Mouse (Mus musculus) lung, adult 2 months (tissue): ENCODE data around the gene Cyp2c70. TPM values are rescaled to one million over a fixed set of nuclear protein-coding genes. Genes with fewer than 3 reads are reported as not detected.
A peak's percentile ranks its signal among the peaks of the same experiment; 100 is the strongest.
"Not testable (repeated sequence)": the region's sequence is repeated elsewhere in the genome, so short reads cannot be mapped to it uniquely, and the experiment has no call there.

ENCODE experiments used
- DNase-seq: peaks from one replicate; pipeline ENCODE4 v3.0.0; 2022
- H3K4me1 ChIP-seq: fragments of 200-500 bp; 2 replicates; pipeline ENCODE4 v1.6.1; 2011; ENCODE audit warnings: low read length; ENCODE audit not compliant: control insufficient read depth, insufficient read depth
- H3K4me3 ChIP-seq: fragments of 200-500 bp; replicated peaks from 2 replicates; pipeline ENCODE3; 2011; ENCODE audit warnings: low read depth, mild to moderate bottlenecking, control low read depth, low read length; ENCODE audit errors: extremely low read depth
- CTCF ChIP-seq: fragments of 200-500 bp; IDR thresholded peaks from 2 replicates; pipeline ENCODE4 v1.5.1; 2011; ENCODE audit warnings: mild to moderate bottlenecking, low read length, control low read depth; ENCODE audit not compliant: insufficient read depth
- POLR2A ChIP-seq: fragments of 200-500 bp; IDR thresholded peaks from 2 replicates; pipeline ENCODE4 v1.6.1; 2011; ENCODE audit warnings: low read depth, mild to moderate bottlenecking, control low read depth, low read length, borderline replicate concordance; ENCODE audit errors: extremely low read depth
- WGBS: fragments of 180-500 bp; shearing (Covaris S2); methylation state at CpG from one replicate; pipeline ENCODE4 v1.1.7; 2018; 5-methylcytosine and 5-hydroxymethylcytosine counted together
- polyA plus RNA-seq: library from polyadenylated mRNA; depleted of rRNA; stranded (reverse); fragments of >200 nt; gene quantifications from 2 replicates; pipeline ENCODE4 v1.2.3, GENCODE M21; 2012; rRNA removed

The Cyp2c70 gene
- 0.08 and 0.17 TPM in 2 replicates for polyA plus RNA-seq

- no peak within 1 kb of the TSS for H3K4me3 ChIP-seq
- DNase-seq: no peak
- 36% methylated on average over 5 of the region's 5 CpGs for WGBS
- TF ChIP-seq CTCF: no peak
- no peak for TF ChIP-seq POLR2A
- no peaks in the 10 kb centered on the region for H3K4me1 ChIP-seq
Measured at GRCm38 (mm10) chr19:40187160-40187559, at the start of gene Cyp2c70. Gene Cyp2c70, minus strand, starts transcription at chr19:40187333.

GRCm38 (mm10) chr19:40232560-40232959 lies 45.4 kb upstream of the Cyp2c70 start:
- peaks cover 4% of the 10 kb centered on the region for H3K4me1 ChIP-seq
- 92% methylated on average over 2 of the region's 2 CpGs for WGBS

DNA sequence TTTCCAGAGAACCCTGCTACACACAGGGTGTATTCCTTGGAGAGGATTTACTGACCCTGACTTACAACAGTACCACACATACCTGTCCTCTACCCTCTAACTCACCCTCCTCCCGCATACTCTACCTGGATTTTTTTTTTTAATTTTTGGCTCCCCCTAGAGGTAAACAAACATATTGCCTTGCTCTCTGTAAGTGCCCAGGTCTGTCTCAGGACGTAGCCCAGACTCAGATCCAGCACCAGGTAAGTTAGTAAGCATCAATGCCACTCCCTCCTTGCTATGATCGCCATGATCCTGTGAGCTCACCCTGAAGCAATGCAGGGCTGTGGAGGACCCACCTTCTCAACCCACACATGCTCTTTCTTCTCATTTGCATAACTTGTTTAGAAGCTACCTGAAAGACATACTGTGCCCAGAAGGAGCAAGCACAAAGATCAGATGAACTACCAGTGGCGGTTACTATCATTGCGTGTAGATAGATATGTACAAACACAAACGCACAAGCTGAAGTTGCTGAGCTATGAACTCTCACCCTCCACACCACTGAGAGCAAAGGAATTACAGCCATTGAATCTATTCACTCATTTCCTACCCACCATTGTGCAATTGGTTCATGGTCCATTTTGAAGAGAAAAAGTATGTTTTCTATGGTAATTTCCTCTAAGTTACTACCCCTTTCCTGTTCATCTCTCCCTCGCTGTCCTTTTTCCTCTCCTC lies 44.9 kb upstream of the Cyp2c70 start:
- H3K4me1 ChIP-seq: peaks cover 4% of the 10 kb centered on the region
- WGBS: 70% methylated on average over 7 of the region's 7 CpGs
- TF ChIP-seq CTCF (0 out of 2 replicates have a peak, but pooled peaks have one; percentile 3), POLR2A (no peak)

More at GRCm38 (mm10) chr19:40232560-40232959, 45.4 kb upstream of the Cyp2c70 start:
- TF ChIP-seq POLR2A: no peak
- no peak for TF ChIP-seq CTCF
- DNase-seq: no peak
- no peak overlapping the region for H3K4me3 ChIP-seq

GRCm38 (mm10) chr19:40231074-40231738 lies 44.1 kb upstream of the Cyp2c70 start:
- Histone ChIP-seq H3K4me1 (peaks cover 4% of the 10 kb centered on the region), H3K4me3 (no peak overlapping the region)
- TF ChIP-seq POLR2A (no peak), CTCF (no peak)
- DNase-seq: no peak
- 78% methylated on average over 13 of the region's 13 CpGs for WGBS

More for the DNA sequence above, 44.9 kb upstream of the Cyp2c70 start:
- DNase-seq: no peak
- H3K4me3 ChIP-seq: no peak overlapping the region

DNA sequence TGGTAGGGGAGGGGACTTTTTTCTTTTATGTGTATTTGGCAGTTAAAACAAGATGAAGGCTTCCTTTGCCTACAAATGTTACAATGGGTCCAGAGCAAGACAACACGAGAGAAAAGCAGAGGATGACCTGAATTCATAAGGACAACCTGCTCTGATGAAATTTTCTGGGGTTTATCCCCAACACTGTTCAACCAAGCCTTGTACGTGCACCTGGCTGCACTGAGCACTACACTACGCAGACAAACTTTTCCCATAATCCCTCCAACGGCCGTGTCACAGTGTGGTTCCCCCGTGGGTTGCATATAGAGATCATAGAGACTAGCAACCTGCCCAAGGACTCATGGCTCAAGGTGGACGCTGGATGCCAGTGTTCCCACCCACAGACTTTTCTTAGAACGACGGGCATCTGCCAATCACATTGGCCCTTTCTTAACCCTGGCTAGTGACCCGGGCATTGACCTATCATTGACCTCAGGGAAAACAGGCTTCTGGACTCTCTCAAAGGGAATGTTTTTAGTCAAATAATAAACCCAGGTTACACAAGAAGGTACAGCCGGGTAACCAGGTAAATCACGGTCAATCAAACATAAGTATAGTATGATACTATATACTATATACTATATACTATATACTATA lies 39.5 kb upstream of the Cyp2c70 start:
- no peak overlapping the region for H3K4me3 ChIP-seq
- H3K4me1 ChIP-seq: no peaks in the 10 kb centered on the region
- WGBS: 85% methylated on average over 12 of the region's 12 CpGs
- TF ChIP-seq POLR2A (no peak), CTCF (no peak)
- no peak for DNase-seq

DNA sequence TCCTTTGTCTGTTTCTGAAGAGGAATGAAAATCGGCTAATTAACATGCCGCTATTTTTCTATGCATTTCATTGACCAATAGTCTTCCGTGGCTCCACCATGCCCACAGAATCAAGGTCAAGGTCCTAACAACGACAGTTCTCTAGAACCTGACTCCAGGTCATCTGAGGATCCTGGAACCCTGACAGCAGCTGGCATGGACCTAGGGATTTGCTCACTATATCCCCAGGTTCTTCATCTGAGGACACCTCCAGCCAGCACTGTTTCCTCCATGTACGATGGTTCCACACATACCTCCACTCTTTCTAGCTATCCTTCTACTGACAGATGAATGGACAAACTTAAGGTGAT lies 38.6 kb upstream of the Cyp2c70 start:
- no peak for TF ChIP-seq POLR2A
- no peak for TF ChIP-seq CTCF
- WGBS: 67% methylated on average over 5 of the region's 5 CpGs
- no peak for DNase-seq
- Histone ChIP-seq H3K4me3 (no peak overlapping the region), H3K4me1 (no peaks in the 10 kb centered on the region)

- peak; percentile 89 for TF ChIP-seq CTCF
- no peak for TF ChIP-seq POLR2A
- no peak overlapping the region for H3K4me3 ChIP-seq
- H3K4me1 ChIP-seq: no peaks in the 10 kb centered on the region
- peak; percentile 64 for DNase-seq
- 75% methylated on average over 5 of the region's 5 CpGs for WGBS
Measured at GRCm38 (mm10) chr19:40225102-40225760, 38.1 kb upstream of the Cyp2c70 start.

DNA sequence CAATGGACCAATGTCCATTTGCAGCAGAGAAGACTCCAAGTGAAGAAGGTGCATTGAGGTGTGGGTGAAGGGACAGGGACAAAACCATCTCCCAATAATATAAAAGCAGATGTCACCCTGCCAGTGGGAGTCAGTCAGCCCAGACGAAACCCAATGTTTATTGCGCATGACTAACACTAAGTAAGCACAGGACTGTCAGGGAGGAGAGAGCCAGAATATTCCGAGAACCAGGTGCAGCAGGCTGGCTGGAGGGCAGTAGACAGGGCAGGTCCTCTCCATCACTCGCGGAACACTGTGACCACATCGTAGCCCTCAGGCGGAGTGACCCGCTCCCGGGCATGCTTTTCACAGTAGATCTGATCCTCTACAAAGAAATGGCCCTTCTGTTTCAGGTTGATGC lies 35.2 kb upstream of the Cyp2c70 start:
- not testable (repeated sequence) for DNase-seq, H3K4me1 ChIP-seq, H3K4me3 ChIP-seq
- WGBS: 91% methylated on average over 9 of the region's 9 CpGs

DNA sequence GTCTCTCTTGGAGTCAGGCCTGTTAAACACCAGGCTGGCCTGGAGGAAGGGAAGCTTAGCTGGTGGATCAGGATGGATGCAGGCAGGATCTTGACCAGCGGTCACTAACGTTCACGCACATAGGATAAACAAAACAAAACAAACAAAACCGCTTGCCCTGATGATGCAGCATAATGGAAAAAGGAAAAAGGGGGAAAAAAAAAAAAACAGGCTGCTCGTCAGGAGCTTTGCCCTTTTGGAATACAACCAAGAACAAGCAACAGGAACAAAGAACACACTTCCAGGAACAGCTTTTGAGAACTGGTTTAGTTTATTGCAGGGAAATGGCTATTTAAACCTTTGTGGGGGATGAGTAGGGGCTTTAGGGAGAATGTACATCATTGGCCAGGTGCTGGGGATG lies 33.7 kb upstream of the Cyp2c70 start:
- H3K4me1 ChIP-seq: no peaks in the 10 kb centered on the region
- 40% methylated on average over 5 of the region's 5 CpGs for WGBS
- TF ChIP-seq CTCF (no peak), POLR2A (no peak)
- H3K4me3 ChIP-seq: no peak overlapping the region
- DNase-seq: no peak

GRCm38 (mm10) chr19:40202947-40203346 lies 15.8 kb upstream of the Cyp2c70 start:
- DNase-seq, H3K4me1 ChIP-seq, H3K4me3 ChIP-seq: not testable (repeated sequence)
- 67% methylated on average over 4 of the region's 4 CpGs for WGBS
